Mouse (Mus musculus): ENCODE results near the gene Gm4131. TPM values are rescaled to one million over a fixed set of nuclear protein-coding genes. Genes with fewer than 3 reads are reported as not detected.

The Gm4131 gene
- total RNA-seq, 2 experiments from 2014 or later, result not detected

- no peak for ATAC-seq (replicated peaks; ENCODE audit: poor library complexity)
Measured at GRCm38 (mm10) chr14:62464966-62465365, 101.8 kb downstream of the Gm4131 start.

- 0 out of 2 replicates have a peak, but pooled peaks have one; percentile 34 for ATAC-seq (replicated peaks; ENCODE audit: poor library complexity)
Measured at GRCm38 (mm10) chr14:62459541-62459940, 107.2 kb downstream of the Gm4131 start.

- ATAC-seq (replicated peaks; ENCODE audit: poor library complexity), result peak; percentile 66
Measured at GRCm38 (mm10) chr14:62457420-62458181, 109.1 kb downstream of the Gm4131 start.

GRCm38 (mm10) chr14:62456239-62456747 is 110.4 kb downstream of the Gm4131 start, which contains the start of gene Gucy1b2:
Gene Gucy1b2 (minus strand): TSS chr14:62456289.
- no peak for ATAC-seq (replicated peaks; ENCODE audit: poor library complexity)

GRCm38 (mm10) chr14:62455570-62455879 is 111.2 kb downstream of the Gm4131 start:
- ATAC-seq (replicated peaks; ENCODE audit: poor library complexity), result no peak

- ATAC-seq (replicated peaks; ENCODE audit: poor library complexity), result no peak
Measured at GRCm38 (mm10) chr14:62454760-62455569, 111.8 kb downstream of the Gm4131 start.

- ATAC-seq (replicated peaks; ENCODE audit: poor library complexity), result no peak
Measured at GRCm38 (mm10) chr14:62454136-62454535, 112.6 kb downstream of the Gm4131 start.

- no peak for ATAC-seq (replicated peaks; ENCODE audit: poor library complexity)
Measured at GRCm38 (mm10) chr14:62453276-62453675, 113.4 kb downstream of the Gm4131 start.

GRCm38 (mm10) chr14:62450706-62451105 is 116.0 kb downstream of the Gm4131 start:
- no peak for ATAC-seq (replicated peaks; ENCODE audit: poor library complexity)

GRCm38 (mm10) chr14:62447214-62447548 is 119.5 kb downstream of the Gm4131 start:
- ATAC-seq (replicated peaks; ENCODE audit: poor library complexity), result no peak

GRCm38 (mm10) chr14:62446385-62447213 is 120.1 kb downstream of the Gm4131 start:
- ATAC-seq (replicated peaks; ENCODE audit: poor library complexity), result no peak

- ATAC-seq (replicated peaks; ENCODE audit: poor library complexity), result no peak
Measured at GRCm38 (mm10) chr14:62443840-62444430, 122.8 kb downstream of the Gm4131 start.

- ATAC-seq (replicated peaks; ENCODE audit: poor library complexity), result no peak
Measured at GRCm38 (mm10) chr14:62442971-62443370, 123.8 kb downstream of the Gm4131 start.

- no peak for ATAC-seq (replicated peaks; ENCODE audit: poor library complexity)
Measured at GRCm38 (mm10) chr14:62440036-62440435, 126.7 kb downstream of the Gm4131 start.

- no peak for ATAC-seq (replicated peaks; ENCODE audit: poor library complexity)
Measured at GRCm38 (mm10) chr14:62438236-62438635, 128.5 kb downstream of the Gm4131 start.

- no peak for ATAC-seq (replicated peaks; ENCODE audit: poor library complexity)
Measured at GRCm38 (mm10) chr14:62437806-62438205, 128.9 kb downstream of the Gm4131 start.

GRCm38 (mm10) chr14:62425277-62425691 is 141.4 kb downstream of the Gm4131 start:
- ATAC-seq (replicated peaks; ENCODE audit: poor library complexity), result no peak

GRCm38 (mm10) chr14:62422265-62422664 is 144.5 kb downstream of the Gm4131 start:
- no peak for ATAC-seq (replicated peaks; ENCODE audit: poor library complexity)

GRCm38 (mm10) chr14:62417501-62417900 is 149.2 kb downstream of the Gm4131 start:
- no peak for ATAC-seq (replicated peaks; ENCODE audit: poor library complexity)

- ATAC-seq (replicated peaks; ENCODE audit: poor library complexity), result no peak
Measured at GRCm38 (mm10) chr14:62416742-62417134, 150.0 kb downstream of the Gm4131 start.
